Mouse (Mus musculus) cortical plate, adult 2 months (tissue): Measurements from ENCODE around the gene Asb17.

Experiments
- CTCF ChIP-seq: fragments of 200-500 bp; IDR thresholded peaks from 2 replicates; pipeline ENCODE4 v1.5.1; 2011; ENCODE audit warnings: mild to moderate bottlenecking, control low read depth, low read length; ENCODE audit not compliant: insufficient read depth; ENCODE audit errors: extremely low read depth
- POLR2A ChIP-seq: fragments of 200-500 bp; IDR thresholded peaks from 2 replicates; pipeline ENCODE4 v1.6.1; 2011; ENCODE audit warnings: mild to moderate bottlenecking, low read length, control low read depth; ENCODE audit not compliant: insufficient read depth; ENCODE audit errors: extremely low read depth

GRCm38 (mm10) chr3:153886296-153886695 lies 42.3 kb downstream of the Asb17 start:
- TF ChIP-seq CTCF = no peak
- no peak for TF ChIP-seq POLR2A
